Mouse (Mus musculus) embryonic facial prominence, embryonic 15.5 days (tissue): ENCODE measurements around the gene Zfyve26. TPM values are rescaled to one million over a fixed set of nuclear protein-coding genes. Genes with fewer than 3 reads are reported as not detected.

Experiments
- ATAC-seq: fragments of 200-750 bp; cut with Nextera tagmentation; 2 replicates; pipeline ENCODE4 v1.8.0; 2017; ENCODE audit warnings: low read depth, moderate TSS enrichment; ENCODE audit not compliant: insufficient number of reproducible peaks, low FRiP score, low TSS enrichment
- H3K27ac ChIP-seq: fragments of 300-500 bp; sonication (generic); replicated peaks from 2 replicates; pipeline ENCODE4 v1.5.1; 2015; ENCODE audit warnings: mild to moderate bottlenecking, inconsistent platforms
- H3K27me3 ChIP-seq: fragments of 300-500 bp; sonication (generic); 2 replicates; pipeline ENCODE4 v1.6.1; 2015; ENCODE audit warnings: inconsistent platforms
- H3K36me3 ChIP-seq: fragments of 300-500 bp; sonication (generic); 2 replicates; pipeline ENCODE4 v1.6.1; 2015; ENCODE audit warnings: mild to moderate bottlenecking, inconsistent platforms
- H3K4me1 ChIP-seq: fragments of 300-500 bp; sonication (generic); 2 replicates; pipeline ENCODE4 v1.6.1; 2015; ENCODE audit warnings: inconsistent platforms
- H3K4me2 ChIP-seq: fragments of 300-500 bp; sonication (generic); replicated peaks from 2 replicates; pipeline ENCODE4 v1.6.1; 2015; ENCODE audit warnings: mild to moderate bottlenecking, inconsistent platforms
- H3K4me3 ChIP-seq: fragments of 300-500 bp; sonication (generic); replicated peaks from 2 replicates; pipeline ENCODE4 v1.5.1; 2015; ENCODE audit warnings: mild to moderate bottlenecking, inconsistent platforms
- H3K9ac ChIP-seq: fragments of 300-500 bp; sonication (generic); 2 replicates; pipeline ENCODE4 v1.6.1; 2015; ENCODE audit warnings: inconsistent platforms
- H3K9me3 ChIP-seq: fragments of 300-500 bp; sonication (generic); replicated peaks from 2 replicates; pipeline ENCODE4 v1.6.1; 2016; ENCODE audit warnings: inconsistent platforms
- WGBS: fragments of 180-500 bp; shearing (Covaris S2); methylation state at CpG from one replicate; pipeline ENCODE4 v1.1.7; 2015; 5-methylcytosine and 5-hydroxymethylcytosine counted together
- polyA plus RNA-seq: library from polyadenylated mRNA; unstranded; fragments of >200 nt; fragmentation: Nextera tagmentation; extraction: Ambion mirVana; gene quantifications from 2 replicates; pipeline ENCODE4 v1.2.1, GENCODE M21; 2015

Gene Zfyve26
- polyA plus RNA-seq, 1 experiment from 2014 or later, result 11.6 TPM

- no peaks in the 10 kb centered on the region for H3K27me3 ChIP-seq
- no peak for ATAC-seq
- no peak overlapping the region for H3K4me2 ChIP-seq
- H3K36me3 ChIP-seq, result no peaks in the 10 kb centered on the region
- 76% methylated on average over 4 of the region's 4 CpGs for WGBS
- no peak overlapping the region for H3K9ac ChIP-seq
- H3K9me3 ChIP-seq, result no peaks in the 10 kb centered on the region
- H3K4me1 ChIP-seq, result no peaks in the 10 kb centered on the region
- no peak overlapping the region for H3K4me3 ChIP-seq
- H3K27ac ChIP-seq, result no peak overlapping the region
These were observed 17.6 kb upstream of the Zfyve26 start for GRCm38 (mm10) chr12:79313721-79314120.

GRCm38 (mm10) chr12:79306013-79306412, 9.9 kb upstream of the Zfyve26 start:
- Histone ChIP-seq H3K27ac (no peak overlapping the region), H3K4me2 (no peak overlapping the region), H3K4me1 (no peaks in the 10 kb centered on the region), H3K27me3 (no peaks in the 10 kb centered on the region), H3K9ac (no peak overlapping the region), H3K9me3 (no peaks in the 10 kb centered on the region), H3K4me3 (no peak overlapping the region), H3K36me3 (no peaks in the 10 kb centered on the region)
- no peak for ATAC-seq
- WGBS, result 74% methylated on average over 4 of the region's 4 CpGs

DNA sequence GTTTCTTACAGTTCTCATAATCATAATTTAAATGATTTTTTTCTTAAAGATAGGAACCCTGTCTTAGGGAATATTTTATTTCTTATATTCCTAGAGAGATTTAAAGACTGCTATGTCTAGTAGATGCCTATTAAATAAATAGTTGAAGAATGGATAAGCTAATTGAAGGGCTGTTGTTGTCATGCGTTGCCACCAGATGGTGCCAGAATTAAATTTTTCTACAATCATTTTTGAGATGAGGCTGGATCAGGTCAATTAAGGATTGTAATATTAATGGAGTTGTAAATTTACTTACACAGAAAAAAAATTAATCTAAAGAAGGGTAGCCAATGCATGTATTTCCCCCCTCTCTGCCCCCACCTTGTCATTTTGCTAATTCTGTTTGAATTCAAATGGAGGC, 9.0 kb upstream of the Zfyve26 start:
- H3K9me3 ChIP-seq, result no peaks in the 10 kb centered on the region
- no peak overlapping the region for H3K4me2 ChIP-seq
- no peak overlapping the region for H3K27ac ChIP-seq
- H3K36me3 ChIP-seq, result no peaks in the 10 kb centered on the region
- no peak overlapping the region for H3K4me3 ChIP-seq
- H3K9ac ChIP-seq, result no peak overlapping the region
- H3K27me3 ChIP-seq, result no peaks in the 10 kb centered on the region
- no peak for ATAC-seq
- WGBS, result 59% methylated on average over 1 of the region's 1 CpGs
- H3K4me1 ChIP-seq, result no peaks in the 10 kb centered on the region

- WGBS, result 65% methylated on average over 9 of the region's 9 CpGs
- ATAC-seq, result no peak
- H3K9ac ChIP-seq, result no peak overlapping the region
- no peaks in the 10 kb centered on the region for H3K27me3 ChIP-seq
- H3K36me3 ChIP-seq, result no peaks in the 10 kb centered on the region
- no peak overlapping the region for H3K27ac ChIP-seq
- H3K9me3 ChIP-seq, result no peaks in the 10 kb centered on the region
- peaks cover 8% of the 10 kb centered on the region; the same call in 1 of the 2 replicates for H3K4me1 ChIP-seq
- H3K4me3 ChIP-seq, result no peak overlapping the region
- no peak overlapping the region for H3K4me2 ChIP-seq
These were observed 5.7 kb upstream of the Zfyve26 start for GRCm38 (mm10) chr12:79301802-79302201.

- Histone ChIP-seq H3K9ac (peak overlapping the region; percentile 51), H3K27me3 (no peaks in the 10 kb centered on the region), H3K9me3 (no peaks in the 10 kb centered on the region), H3K27ac (no peak overlapping the region), H3K4me2 (peak overlapping the region; percentile 69), H3K4me1 (peaks cover 19% of the 10 kb centered on the region), H3K36me3 (no peaks in the 10 kb centered on the region), H3K4me3 (peak overlapping the region; percentile 58)
- 12% methylated on average over 15 of the region's 15 CpGs for WGBS
- ATAC-seq, result no peak
These were observed 2.0 kb upstream of the Zfyve26 start for GRCm38 (mm10) chr12:79297884-79298636.

DNA sequence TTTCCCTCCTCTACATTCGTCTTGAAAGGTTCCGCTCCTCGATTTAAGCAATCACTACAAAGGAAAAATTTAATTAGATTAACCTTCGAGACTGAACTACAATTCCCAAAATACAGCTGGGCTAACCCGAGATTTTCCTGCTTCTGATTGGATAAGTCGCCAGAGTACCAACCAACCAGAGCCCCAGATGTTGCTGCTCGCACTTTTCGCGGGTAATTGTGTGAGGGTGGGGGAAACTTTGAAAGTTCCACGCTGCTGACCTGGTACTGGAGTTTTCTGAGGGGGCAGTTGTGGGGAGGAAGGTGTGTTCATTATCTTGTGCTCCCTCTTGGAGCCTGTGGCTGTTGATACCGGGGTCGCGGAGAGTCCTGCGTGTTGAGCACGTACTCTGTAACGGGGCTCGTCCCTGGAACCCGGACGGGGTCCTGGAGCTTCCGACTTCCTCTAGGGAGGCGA, 1.0 kb upstream of the Zfyve26 start, which contains the start of gene Rad51b:
Gene Rad51b (plus strand): TSS at position 162 of the 456 bp plus-strand sequence.
- no peaks in the 10 kb centered on the region for H3K36me3 ChIP-seq
- WGBS, result under 1% methylated on average over 21 of the region's 21 CpGs
- H3K9me3 ChIP-seq, result no peaks in the 10 kb centered on the region
- peak; percentile 80; the same call in 1 of the 2 replicates for ATAC-seq
- peak within 1 kb of the TSS; percentile 58 for H3K4me3 ChIP-seq
- H3K4me2 ChIP-seq, result peak within 1 kb of the TSS; percentile 69
- H3K9ac ChIP-seq, result peak within 1 kb of the TSS; percentile 51
- peaks cover 19% of the 10 kb centered on the region for H3K4me1 ChIP-seq
- H3K27ac ChIP-seq, result peak within 1 kb of the TSS; percentile 82
- no peaks in the 10 kb centered on the region for H3K27me3 ChIP-seq

GRCm38 (mm10) chr12:79292874-79293273, 3.2 kb downstream of the Zfyve26 start:
- peaks cover 23% of the 10 kb centered on the region for H3K36me3 ChIP-seq
- H3K4me1 ChIP-seq, result peaks cover 15% of the 10 kb centered on the region
- H3K9ac ChIP-seq, result no peak overlapping the region
- H3K4me2 ChIP-seq, result no peak overlapping the region
- no peak for ATAC-seq
- no peak overlapping the region for H3K4me3 ChIP-seq
- H3K27me3 ChIP-seq, result no peaks in the 10 kb centered on the region
- WGBS, result 75% methylated on average over 6 of the region's 6 CpGs
- no peaks in the 10 kb centered on the region for H3K9me3 ChIP-seq
- H3K27ac ChIP-seq, result no peak overlapping the region

DNA sequence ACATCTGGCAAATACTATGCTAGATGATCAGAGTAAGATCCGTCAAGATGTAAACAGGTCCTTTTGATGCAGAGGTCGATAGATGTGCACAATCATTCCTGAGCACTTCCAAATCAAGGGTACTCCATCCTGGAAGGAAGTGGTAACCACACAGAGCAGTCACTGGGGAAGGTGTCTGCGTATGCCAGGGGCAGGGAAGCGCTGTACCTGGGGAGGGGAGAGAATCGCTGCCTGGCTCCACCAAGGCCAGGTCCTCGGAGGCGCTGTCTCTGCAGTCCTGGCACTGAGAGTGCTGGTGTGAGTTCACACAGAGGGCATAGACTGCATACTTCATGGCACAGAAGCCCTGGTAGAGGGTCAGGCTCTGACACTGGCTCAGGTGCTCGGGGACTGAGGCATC, 13.5 kb downstream of the Zfyve26 start:
- WGBS, result 87% methylated on average over 8 of the region's 8 CpGs
- Histone ChIP-seq H3K27me3 (no peaks in the 10 kb centered on the region), H3K4me2 (no peak overlapping the region), H3K9ac (no peak overlapping the region), H3K27ac (no peak overlapping the region), H3K4me3 (no peak overlapping the region), H3K36me3 (peaks cover 84% of the 10 kb centered on the region), H3K9me3 (no peaks in the 10 kb centered on the region), H3K4me1 (no peaks in the 10 kb centered on the region)
- ATAC-seq, result no peak; the same call in 1 of the 2 replicates

DNA sequence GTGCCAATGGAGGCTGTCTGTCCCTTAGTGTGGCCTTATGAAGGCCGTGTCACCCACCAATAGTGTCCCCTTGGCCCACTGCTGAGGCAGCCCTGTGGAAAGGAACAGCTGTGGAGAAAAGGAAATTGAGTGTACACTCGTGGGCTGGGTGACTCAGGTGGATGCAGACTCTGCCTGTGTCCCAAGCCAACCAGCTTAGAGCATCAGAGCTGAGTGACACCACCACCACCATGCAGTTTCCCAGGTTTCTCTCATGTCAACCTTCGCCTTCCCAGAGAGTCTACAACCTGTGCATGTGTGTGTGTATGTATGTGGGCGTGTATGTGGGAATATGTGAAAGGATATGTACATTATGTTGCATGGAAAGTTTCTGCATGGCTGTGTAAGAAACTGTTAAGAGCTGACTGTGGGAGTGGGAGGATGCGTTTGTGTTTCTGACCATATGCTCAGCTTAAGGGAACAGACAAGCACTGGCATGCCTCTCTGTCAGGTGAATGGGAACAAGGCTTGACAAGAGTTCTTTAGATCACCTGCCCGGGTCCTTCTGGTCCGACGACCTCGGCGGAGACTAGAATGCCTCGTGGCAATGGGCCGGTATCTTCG, 16.5 kb downstream of the Zfyve26 start:
- 75% methylated on average over 13 of the region's 13 CpGs for WGBS
- no peak for ATAC-seq
- H3K27ac ChIP-seq, result no peak overlapping the region
- peaks cover 82% of the 10 kb centered on the region for H3K36me3 ChIP-seq
- no peaks in the 10 kb centered on the region for H3K9me3 ChIP-seq
- H3K9ac ChIP-seq, result no peak overlapping the region
- no peaks in the 10 kb centered on the region for H3K27me3 ChIP-seq
- no peak overlapping the region for H3K4me3 ChIP-seq
- no peaks in the 10 kb centered on the region for H3K4me1 ChIP-seq
- no peak overlapping the region for H3K4me2 ChIP-seq

GRCm38 (mm10) chr12:79272604-79273003, 23.5 kb downstream of the Zfyve26 start:
- no peak overlapping the region for H3K9ac ChIP-seq
- H3K27ac ChIP-seq, result no peak overlapping the region
- ATAC-seq, result no peak
- no peak overlapping the region for H3K4me3 ChIP-seq
- no peaks in the 10 kb centered on the region for H3K9me3 ChIP-seq
- H3K4me1 ChIP-seq, result no peaks in the 10 kb centered on the region
- no peak overlapping the region for H3K4me2 ChIP-seq
- H3K27me3 ChIP-seq, result no peaks in the 10 kb centered on the region
- H3K36me3 ChIP-seq, result peaks cover 88% of the 10 kb centered on the region
- WGBS, result 84% methylated on average over 4 of the region's 4 CpGs

- Histone ChIP-seq H3K9ac (no peak overlapping the region), H3K4me3 (no peak overlapping the region), H3K36me3 (peaks cover 77% of the 10 kb centered on the region), H3K27me3 (no peaks in the 10 kb centered on the region), H3K27ac (no peak overlapping the region), H3K9me3 (no peaks in the 10 kb centered on the region), H3K4me2 (no peak overlapping the region), H3K4me1 (no peaks in the 10 kb centered on the region)
- ATAC-seq, result no peak
- WGBS, result 52% methylated on average over 5 of the region's 5 CpGs
These were observed 35.1 kb downstream of the Zfyve26 start for GRCm38 (mm10) chr12:79261035-79261434.
